Mouse (Mus musculus) cerebellum, adult 11-12 months (tissue): ENCODE results near the gene Higd1c.
"Not testable (repeated sequence)": the region's sequence is repeated elsewhere in the genome, so short reads cannot be mapped to it uniquely, and the experiment has no call there.

Experiments used
- DNase-seq: peaks from one replicate; pipeline ENCODE4 v3.0.0; 2022

Gene Higd1c

DNA sequence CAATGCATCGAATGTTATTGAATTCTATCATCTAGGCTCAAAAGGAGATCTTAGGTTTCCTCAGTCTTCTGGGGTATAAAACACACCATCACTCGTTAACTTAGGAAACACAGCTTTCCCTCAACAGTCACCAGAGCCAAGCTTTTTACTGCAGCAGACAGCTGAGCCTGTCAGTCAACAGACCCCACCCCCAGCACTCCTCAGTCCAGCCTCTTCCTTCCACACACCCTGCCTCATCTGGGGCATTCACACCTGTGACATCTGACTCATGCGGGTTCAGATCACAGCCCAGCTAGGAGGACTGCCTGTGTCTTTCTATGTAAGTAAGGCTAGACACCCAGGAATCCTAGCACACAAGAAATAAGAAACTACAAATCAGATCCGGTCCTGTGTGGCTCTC is 49.7 kb downstream of the Higd1c start:
- DNase-seq = no peak

- no peak for DNase-seq
These were observed 50.6 kb downstream of the Higd1c start for GRCm38 (mm10) chr15:100414942-100415341.

DNA sequence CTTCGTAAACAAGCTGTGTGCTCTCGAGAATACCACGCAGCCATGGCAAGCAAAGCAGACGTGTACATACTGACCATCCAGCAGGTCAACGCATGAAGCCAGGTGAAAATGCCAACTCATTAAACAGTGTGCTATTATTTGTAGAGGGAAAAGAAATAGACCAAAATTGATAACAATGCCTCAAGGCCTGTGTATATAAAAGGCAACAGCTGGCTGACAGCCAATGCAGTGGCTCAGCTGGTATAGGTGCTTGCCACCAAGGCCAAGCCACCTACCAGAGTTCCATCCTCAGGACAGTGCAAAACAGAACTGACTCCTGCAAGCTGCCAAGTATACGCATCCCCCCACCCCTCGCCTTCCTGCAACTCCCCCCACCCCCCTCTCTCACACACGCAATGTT is 51.3 kb downstream of the Higd1c start:
- DNase-seq = no peak

GRCm38 (mm10) chr15:100417854-100418450 is 53.6 kb downstream of the Higd1c start:
- no peak for DNase-seq

DNA sequence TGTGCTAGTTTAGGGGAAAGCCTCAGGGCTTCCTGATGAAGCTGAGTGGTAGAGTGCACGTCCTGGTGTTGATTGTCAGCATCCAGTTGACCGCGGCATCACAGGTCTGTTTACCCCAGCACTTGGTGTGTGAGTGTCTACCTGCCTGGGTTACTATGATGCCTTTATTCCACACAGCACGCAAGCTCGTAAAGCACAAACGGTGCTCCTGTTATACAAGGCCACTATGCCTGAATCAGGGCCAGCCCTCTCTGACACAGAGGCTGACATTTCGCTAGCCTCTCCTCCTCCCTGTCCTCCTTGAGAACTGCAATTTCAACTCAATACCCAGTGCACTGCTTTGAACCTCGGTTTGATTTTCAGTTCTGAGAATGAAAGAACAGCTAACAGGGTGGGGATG is 55.0 kb downstream of the Higd1c start:
- no peak for DNase-seq

GRCm38 (mm10) chr15:100419901-100420745 is 55.8 kb downstream of the Higd1c start:
- DNase-seq = no peak

DNA sequence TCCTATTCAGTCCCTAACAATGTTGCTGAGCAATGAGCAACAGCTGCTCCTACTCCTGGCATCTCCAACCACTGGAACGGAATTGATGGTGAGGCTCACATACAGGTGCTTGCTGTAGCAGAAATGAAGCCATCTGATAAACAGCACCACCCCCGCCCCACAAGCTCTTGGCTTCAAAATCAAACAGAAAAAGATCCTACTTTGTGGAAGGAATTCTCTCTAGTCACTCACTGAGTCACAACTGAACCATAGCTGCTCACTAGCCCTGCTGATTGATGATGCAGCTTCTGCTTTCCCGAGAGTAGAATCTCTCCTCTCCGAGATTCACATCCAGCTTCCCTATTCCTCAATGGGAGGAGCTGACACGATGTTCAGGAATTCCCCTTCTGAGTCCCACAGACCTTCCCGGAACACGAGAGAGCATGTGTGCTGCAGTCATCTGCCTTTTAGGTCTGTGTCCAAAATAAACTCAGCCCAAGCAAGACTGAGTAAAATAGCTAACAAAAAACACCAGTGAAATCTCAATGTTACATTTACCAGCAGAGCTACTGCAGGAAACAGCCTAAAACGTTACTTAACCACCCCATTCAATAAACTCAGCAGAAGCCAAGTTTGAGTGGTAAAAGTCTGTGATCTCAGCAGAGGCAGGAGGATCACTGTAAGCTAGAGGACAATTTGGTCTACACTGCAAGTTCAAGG is 56.9 kb downstream of the Higd1c start:
- no peak for DNase-seq

GRCm38 (mm10) chr15:100421758-100422197 is 57.4 kb downstream of the Higd1c start, which contains the start of gene Gm5475:
Gene Gm5475, plus strand, starts transcription at chr15:100422147.
- not testable (repeated sequence) for DNase-seq

DNA sequence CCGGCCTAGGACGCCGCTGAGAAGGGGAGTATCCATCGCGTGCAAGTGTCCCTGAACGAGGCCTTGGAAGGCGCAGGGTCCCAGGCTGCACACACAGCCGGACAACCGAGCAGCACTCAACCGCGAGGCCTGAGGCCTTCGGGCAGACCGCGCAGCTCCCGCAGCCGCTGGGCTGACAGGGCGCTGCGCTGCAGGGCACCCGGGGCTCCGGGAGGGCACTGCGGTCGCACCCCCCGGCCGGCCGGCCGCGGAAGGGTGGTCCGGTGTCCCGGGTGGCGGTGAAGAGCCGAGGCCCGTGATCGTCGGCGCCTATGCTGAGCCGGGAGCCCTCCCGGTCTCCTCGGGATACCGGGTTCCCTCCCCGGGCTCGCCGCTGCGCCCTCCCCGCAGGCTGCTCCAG is 58.1 kb downstream of the Higd1c start:
- DNase-seq = no peak

DNA sequence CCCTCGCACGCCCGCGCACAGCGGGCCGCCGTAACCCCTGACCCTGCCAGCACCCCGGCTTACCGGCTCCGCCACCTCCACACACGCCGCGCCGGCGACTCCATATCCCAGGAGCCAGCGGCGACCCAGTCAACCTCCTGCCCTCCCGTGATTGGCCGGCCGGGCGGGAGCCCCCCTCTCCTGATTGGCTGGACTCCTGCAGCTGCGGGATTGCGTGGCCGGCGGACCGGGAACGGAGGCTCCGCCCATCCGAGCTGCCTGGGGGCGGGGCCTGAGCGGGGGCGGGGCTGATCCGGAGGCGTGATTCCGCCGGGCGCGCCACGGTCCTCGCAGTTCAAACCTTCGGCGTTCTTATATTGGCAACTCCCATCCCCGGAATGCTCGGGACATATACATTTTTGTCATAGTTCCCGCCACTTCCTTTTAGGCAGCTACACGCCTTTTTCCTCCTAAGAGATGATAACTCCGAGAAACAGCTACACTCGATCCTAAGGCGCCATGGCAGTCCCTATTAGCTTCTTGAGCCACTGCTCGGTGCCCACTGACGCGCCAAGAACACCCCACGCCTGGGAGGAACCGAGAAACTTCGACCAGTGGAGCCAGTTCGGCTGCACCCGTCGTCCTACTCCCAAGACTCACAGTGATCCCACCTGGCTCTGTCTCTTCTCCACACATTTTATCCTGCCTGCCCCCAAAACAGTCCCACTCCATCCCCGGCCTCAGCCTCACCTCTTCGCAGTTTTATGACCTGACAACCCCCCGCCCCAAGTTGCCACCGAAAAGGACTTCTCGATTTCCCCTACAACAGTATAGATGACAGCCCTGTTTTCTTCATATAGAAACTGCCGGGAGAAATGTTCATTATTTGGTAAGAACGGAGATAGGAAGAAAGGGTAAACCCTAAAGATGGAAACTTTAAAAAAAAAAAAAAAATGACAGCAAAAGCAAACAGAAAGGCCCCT is 58.8 kb downstream of the Higd1c start:
- DNase-seq = peak; percentile 96

DNA sequence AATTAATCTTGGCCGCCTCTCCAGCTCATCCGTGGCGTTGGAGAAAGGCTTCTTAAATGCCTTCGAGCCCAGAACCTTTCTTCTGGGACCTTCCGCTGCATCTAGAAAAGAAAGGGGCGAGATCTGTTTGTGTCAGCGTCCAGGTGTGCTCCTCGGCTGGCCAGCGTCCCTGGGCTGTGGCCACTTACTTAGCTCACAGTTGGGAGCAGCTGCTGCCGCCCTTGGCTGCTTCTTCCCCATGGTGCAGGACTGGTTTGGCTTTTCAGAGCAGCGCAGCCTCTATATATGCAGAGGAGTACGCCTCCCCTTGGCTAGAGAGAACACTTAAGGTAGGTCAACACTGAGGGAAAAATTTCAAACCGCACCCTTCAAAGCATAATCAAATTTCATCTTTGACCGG is 59.6 kb downstream of the Higd1c start:
- no peak for DNase-seq

GRCm38 (mm10) chr15:100424396-100425122 is 60.2 kb downstream of the Higd1c start, which contains the start of gene Slc11a2:
Gene Slc11a2, minus strand, starts transcription at chr15:100425072.
- DNase-seq = no peak

- DNase-seq = no peak
These were observed 64.1 kb downstream of the Higd1c start for GRCm38 (mm10) chr15:100428296-100428905.

- peak; percentile 59 for DNase-seq
These were observed 65.7 kb downstream of the Higd1c start for GRCm38 (mm10) chr15:100429959-100430565.

GRCm38 (mm10) chr15:100433234-100433633 is 68.9 kb downstream of the Higd1c start:
- DNase-seq = no peak
